Mouse (Mus musculus) stomach, embryonic 15.5 days (tissue): ENCODE measurements at regions not wholly inside any gene's neighbourhood (a gene's known extent, or its start where the extent isn't known, plus 50 kb on each side); places are given as distances from the start of the nearest gene placed in this dataset.

Experiments
- ATAC-seq: fragments of 200-750 bp; cut with Nextera tagmentation; 2 replicates; pipeline ENCODE4 v1.8.0; 2017; ENCODE audit warnings: low read depth, moderate number of reproducible peaks, moderate TSS enrichment; ENCODE audit not compliant: insufficient read depth, low FRiP score
- H3K27ac ChIP-seq: fragments of 300-500 bp; sonication (generic); 2 replicates; pipeline ENCODE4 v1.5.1; 2015; ENCODE audit warnings: mild to moderate bottlenecking, inconsistent platforms
- H3K27me3 ChIP-seq: fragments of 300-500 bp; sonication (generic); replicated peaks from 2 replicates; pipeline ENCODE4 v1.6.1; 2015; ENCODE audit warnings: inconsistent platforms
- H3K36me3 ChIP-seq: fragments of 300-500 bp; sonication (generic); 2 replicates; pipeline ENCODE4 v1.6.1; 2015; ENCODE audit warnings: inconsistent platforms
- H3K4me1 ChIP-seq: fragments of 300-500 bp; sonication (generic); 2 replicates; pipeline ENCODE4 v1.6.1; 2015; ENCODE audit warnings: inconsistent platforms
- H3K4me2 ChIP-seq: fragments of 300-500 bp; sonication (generic); 2 replicates; pipeline ENCODE4 v1.6.1; 2015; ENCODE audit warnings: mild to moderate bottlenecking, inconsistent platforms
- H3K4me3 ChIP-seq: fragments of 300-500 bp; sonication (generic); replicated peaks from 2 replicates; pipeline ENCODE4 v1.5.1; 2015; ENCODE audit warnings: inconsistent platforms
- H3K9ac ChIP-seq: fragments of 300-500 bp; sonication (generic); 2 replicates; pipeline ENCODE4 v1.6.1; 2015; ENCODE audit warnings: inconsistent platforms
- H3K9me3 ChIP-seq: fragments of 300-500 bp; sonication (generic); 2 replicates; pipeline ENCODE4 v1.6.1; 2016; ENCODE audit warnings: inconsistent platforms
- WGBS: fragments of 180-500 bp; shearing (Covaris S2); methylation state at CpG from one replicate; pipeline ENCODE4 v1.1.7; 2015; 5-methylcytosine and 5-hydroxymethylcytosine counted together

DNA sequence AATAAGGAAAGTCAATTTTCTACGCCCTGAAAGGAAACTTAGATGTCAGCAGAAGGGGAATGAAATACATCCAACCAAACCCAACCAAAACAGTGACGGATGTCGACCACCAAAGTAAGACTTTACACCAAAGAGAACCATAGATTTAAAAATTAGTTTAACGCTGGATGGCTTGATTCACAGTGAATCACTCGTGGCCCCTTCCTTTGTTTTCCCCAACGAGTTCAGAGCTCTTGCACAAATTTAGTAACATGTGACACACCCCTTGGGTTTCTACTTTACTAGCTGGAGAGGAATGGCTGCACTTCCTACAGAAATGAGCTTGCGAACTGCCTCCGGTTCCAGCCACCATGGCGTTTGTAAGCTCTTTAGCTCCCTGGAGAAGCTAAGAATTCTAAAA, 74.2 kb downstream of the Tmem30b start:
- Histone ChIP-seq H3K27ac (no peak overlapping the region), H3K9me3 (no peaks in the 10 kb centered on the region), H3K4me3 (no peak overlapping the region), H3K4me2 (no peak overlapping the region), H3K4me1 (0 out of 2 replicates have a peak, but pooled peaks cover 4% of the 10 kb centered on the region), H3K9ac (no peak overlapping the region), H3K27me3 (0 out of 2 replicates have a peak, but pooled peaks cover 3% of the 10 kb centered on the region), H3K36me3 (no peaks in the 10 kb centered on the region)
- 74% methylated on average over 9 of the region's 9 CpGs for WGBS
- ATAC-seq: no peak

DNA sequence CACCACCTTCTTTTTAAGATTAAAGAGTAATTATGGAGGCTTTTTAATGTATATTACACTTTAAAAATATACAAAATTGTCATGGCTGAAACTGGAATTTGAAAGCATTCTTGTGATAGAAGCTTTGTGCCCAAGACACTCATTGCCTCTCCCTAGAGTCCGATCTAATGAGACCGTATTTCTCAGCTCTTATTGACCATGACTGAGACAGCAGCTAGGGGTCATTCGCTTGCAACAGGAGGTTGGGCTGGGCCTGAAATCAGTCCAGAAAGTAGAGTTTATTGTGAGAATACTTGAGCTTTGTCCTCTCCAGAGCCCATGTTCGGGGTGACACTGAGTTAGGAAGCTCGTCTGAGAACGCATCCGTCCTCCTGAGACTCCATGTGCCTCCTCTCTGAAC, 79.7 kb downstream of the Tmem30b start:
- no peak overlapping the region for H3K9ac ChIP-seq
- H3K4me2 ChIP-seq: no peak overlapping the region
- WGBS: 86% methylated on average over 7 of the region's 7 CpGs
- 0 out of 2 replicates have a peak, but pooled peaks cover 6% of the 10 kb centered on the region for H3K4me1 ChIP-seq
- no peaks in the 10 kb centered on the region for H3K36me3 ChIP-seq
- H3K27ac ChIP-seq: no peak overlapping the region
- H3K27me3 ChIP-seq: no peaks in the 10 kb centered on the region
- H3K9me3 ChIP-seq: no peaks in the 10 kb centered on the region
- no peak overlapping the region for H3K4me3 ChIP-seq
- no peak for ATAC-seq

DNA sequence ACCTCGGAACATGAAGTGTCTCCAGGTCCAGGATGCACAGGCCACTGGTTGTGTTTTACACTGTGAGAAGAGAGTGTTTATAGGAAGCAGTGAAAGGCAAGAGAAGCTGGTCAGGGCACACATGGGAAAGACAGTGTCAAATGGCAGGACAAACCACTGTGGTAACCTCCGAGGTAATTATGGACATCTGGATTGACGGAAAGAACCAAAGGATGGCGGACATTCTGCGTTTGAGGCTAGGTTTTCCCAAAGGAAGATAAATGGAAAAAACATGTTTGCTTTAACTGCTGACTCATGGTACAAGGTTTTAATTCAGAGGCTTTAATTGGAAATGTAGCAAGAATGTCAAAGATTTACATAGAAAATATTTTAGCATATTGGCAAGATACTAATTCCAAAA, 80.2 kb downstream of the Tmem30b start:
- Histone ChIP-seq H3K27me3 (no peaks in the 10 kb centered on the region), H3K4me2 (no peak overlapping the region), H3K27ac (no peak overlapping the region), H3K9me3 (no peaks in the 10 kb centered on the region), H3K4me3 (no peak overlapping the region), H3K4me1 (0 out of 2 replicates have a peak, but pooled peaks cover 6% of the 10 kb centered on the region), H3K9ac (no peak overlapping the region), H3K36me3 (no peaks in the 10 kb centered on the region)
- WGBS: 77% methylated on average over 5 of the region's 5 CpGs
- ATAC-seq: no peak

DNA sequence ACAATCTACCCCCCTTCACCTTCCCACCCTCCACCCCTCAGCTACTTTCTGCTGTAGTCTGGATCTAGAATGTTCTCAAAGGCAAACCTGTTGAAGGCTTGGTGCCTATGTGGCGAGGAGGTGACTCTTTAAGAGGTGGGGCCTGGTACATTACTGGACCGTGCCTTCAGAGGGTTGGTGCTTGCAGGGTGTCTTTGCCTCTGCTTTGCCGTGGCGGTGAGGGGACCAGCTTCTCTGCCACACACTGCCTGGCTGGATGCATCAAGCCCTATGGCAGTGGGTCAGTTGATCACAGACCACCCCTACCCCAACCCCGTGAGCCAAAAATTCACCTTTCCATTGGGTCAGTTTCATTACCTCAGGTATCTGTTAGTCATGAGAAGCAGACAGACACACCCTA, 81.9 kb downstream of the Tmem30b start:
- no peak overlapping the region for H3K9ac ChIP-seq
- H3K9me3 ChIP-seq: no peaks in the 10 kb centered on the region
- no peak overlapping the region for H3K27ac ChIP-seq
- no peaks in the 10 kb centered on the region for H3K27me3 ChIP-seq
- H3K4me2 ChIP-seq: no peak overlapping the region
- H3K4me3 ChIP-seq: no peak overlapping the region
- H3K4me1 ChIP-seq: peaks cover 9% of the 10 kb centered on the region; the same call in 1 of the 2 replicates
- H3K36me3 ChIP-seq: no peaks in the 10 kb centered on the region
- no peak for ATAC-seq
- WGBS: 86% methylated on average over 5 of the region's 5 CpGs

DNA sequence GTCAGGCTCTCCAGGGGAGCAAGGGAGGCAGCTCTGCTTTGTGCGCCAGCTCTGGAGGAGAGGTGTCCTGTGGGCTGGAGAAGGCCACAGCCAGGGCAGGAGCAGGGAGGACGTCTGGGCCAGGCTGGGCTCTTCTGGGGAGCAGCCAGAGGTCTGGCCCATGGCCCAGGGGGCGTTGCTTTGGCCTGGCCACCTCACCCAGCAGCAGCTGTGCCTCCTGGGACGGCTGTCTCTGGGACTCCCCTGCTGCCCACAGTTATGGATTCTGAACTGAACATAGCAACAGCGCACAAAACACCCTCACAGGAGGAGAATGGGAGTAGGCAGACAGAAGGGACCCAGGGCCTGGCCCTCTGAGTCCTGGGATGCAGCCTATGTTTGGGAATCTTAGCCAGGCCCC, 84.1 kb downstream of the Tmem30b start:
- no peak overlapping the region for H3K9ac ChIP-seq
- H3K4me3 ChIP-seq: no peak overlapping the region
- no peaks in the 10 kb centered on the region for H3K27me3 ChIP-seq
- no peaks in the 10 kb centered on the region for H3K36me3 ChIP-seq
- ATAC-seq: peak; percentile 43; the same call in 1 of the 2 replicates
- no peak overlapping the region for H3K4me2 ChIP-seq
- H3K27ac ChIP-seq: no peak overlapping the region
- H3K4me1 ChIP-seq: peaks cover 9% of the 10 kb centered on the region; the same call in 1 of the 2 replicates
- WGBS: 52% methylated on average over 5 of the region's 5 CpGs
- no peaks in the 10 kb centered on the region for H3K9me3 ChIP-seq

DNA sequence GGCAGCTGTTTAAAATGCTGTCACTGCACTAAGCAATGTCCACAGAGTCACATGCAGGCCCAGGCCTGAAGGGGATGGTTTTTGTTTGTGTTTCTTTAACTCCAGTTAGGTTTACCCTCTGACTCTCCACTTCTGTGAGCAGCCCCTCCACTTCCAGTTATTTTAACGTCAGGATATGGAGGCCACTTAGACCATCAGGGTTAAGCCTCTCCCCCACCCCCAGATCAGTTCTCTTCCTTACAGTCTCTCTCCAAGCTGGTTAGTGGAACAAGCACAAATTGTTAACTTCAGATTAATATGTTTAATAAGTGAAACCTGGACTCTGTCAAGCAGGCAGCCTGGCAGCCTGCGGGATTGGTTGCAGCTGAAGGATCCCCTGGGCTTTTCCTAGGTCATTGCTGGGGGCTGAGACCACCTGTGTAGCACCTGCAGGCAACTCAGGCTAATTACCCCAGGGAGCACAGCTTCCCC, 85.9 kb downstream of the Tmem30b start:
- Histone ChIP-seq H3K4me2 (no peak overlapping the region), H3K9ac (no peak overlapping the region), H3K4me1 (peaks cover 9% of the 10 kb centered on the region; the same call in 1 of the 2 replicates), H3K9me3 (no peaks in the 10 kb centered on the region), H3K27me3 (no peaks in the 10 kb centered on the region), H3K4me3 (no peak overlapping the region), H3K27ac (no peak overlapping the region), H3K36me3 (no peaks in the 10 kb centered on the region)
- ATAC-seq: no peak
- WGBS: 14% methylated on average over 2 of the region's 2 CpGs

DNA sequence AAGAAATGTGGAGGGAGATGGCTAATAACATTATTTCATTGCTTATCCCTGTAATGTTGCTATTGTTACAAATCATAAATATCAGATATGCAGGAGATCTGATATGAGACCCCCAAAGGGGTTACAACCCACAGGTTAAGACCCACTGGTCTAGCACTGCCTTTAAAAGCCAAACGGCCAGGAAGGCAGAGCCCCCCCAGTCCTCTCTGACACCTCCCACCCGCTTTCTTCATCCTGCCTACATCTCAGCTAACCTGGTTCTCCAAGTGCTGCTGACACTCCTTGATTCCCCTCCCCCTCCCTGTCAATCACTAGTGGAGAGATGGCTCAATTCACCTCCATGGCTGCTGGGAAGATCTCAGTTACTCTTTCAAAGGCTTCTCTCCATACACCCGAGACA, 94.9 kb downstream of the Tmem30b start:
- Histone ChIP-seq H3K27ac (no peak overlapping the region), H3K4me2 (no peak overlapping the region), H3K4me3 (no peak overlapping the region), H3K27me3 (no peaks in the 10 kb centered on the region), H3K4me1 (peaks cover 8% of the 10 kb centered on the region), H3K36me3 (no peaks in the 10 kb centered on the region), H3K9me3 (no peaks in the 10 kb centered on the region), H3K9ac (no peak overlapping the region)
- ATAC-seq: no peak
- WGBS: 63% methylated on average over 3 of the region's 3 CpGs

DNA sequence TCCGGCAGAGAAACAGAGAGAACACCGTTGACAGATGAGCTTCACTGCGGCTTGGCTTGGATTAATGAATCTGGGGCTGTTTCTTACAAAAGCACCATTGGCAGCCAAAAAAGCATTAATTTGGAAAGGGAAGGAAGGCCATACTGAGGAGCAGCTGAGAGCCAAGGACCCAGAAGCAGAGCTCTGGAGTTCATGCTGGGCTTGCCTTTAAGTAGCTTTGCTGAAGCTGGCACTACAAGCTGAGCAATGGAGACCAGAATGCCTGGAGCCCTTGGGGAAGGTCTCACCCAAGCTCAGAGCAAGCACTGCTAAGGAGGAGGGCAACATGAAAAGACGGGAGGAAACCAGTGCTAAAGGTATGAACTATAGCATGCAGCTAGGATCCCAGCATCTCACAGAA, 95.7 kb downstream of the Tmem30b start:
- Histone ChIP-seq H3K27ac (no peak overlapping the region), H3K4me3 (no peak overlapping the region), H3K9me3 (no peaks in the 10 kb centered on the region), H3K4me1 (peaks cover 8% of the 10 kb centered on the region), H3K9ac (no peak overlapping the region), H3K36me3 (no peaks in the 10 kb centered on the region), H3K27me3 (no peaks in the 10 kb centered on the region), H3K4me2 (no peak overlapping the region)
- no peak for ATAC-seq
- 72% methylated on average over 4 of the region's 4 CpGs for whole genome bisulfite sequencing

DNA sequence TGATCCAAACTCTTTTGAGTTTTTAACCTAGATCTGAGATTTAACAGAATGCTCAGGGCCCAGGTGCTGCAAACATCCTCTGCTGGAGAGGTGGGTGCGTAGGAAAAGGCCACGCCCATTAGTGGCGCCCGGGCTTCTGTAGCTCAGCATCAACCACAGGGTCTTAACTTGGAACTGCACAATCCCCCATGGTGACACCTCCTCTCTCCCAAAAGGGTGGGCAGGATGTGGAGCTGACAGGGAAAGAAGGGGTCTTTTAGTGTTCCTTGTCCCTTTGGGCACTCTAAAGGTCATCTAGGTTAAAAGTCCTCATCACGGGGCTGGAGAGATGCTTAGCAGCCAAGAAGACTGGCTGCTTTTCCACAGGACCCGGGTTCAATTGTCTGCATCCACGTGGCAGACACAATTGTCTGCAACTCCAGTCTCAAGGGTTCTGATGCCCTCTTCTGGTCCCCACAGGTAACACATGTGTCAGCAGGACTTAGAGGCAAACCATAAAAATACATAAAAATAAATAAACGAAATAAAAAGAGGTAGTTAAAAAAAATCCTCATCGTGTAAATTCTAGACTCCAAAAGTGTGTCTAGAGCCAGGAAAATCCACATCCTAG, 96.2 kb downstream of the Tmem30b start:
- H3K4me2 ChIP-seq: no peak overlapping the region
- H3K4me1 ChIP-seq: peaks cover 8% of the 10 kb centered on the region
- no peak overlapping the region for H3K9ac ChIP-seq
- no peaks in the 10 kb centered on the region for H3K9me3 ChIP-seq
- no peaks in the 10 kb centered on the region for H3K27me3 ChIP-seq
- H3K4me3 ChIP-seq: no peak overlapping the region
- 59% methylated on average over 9 of the region's 9 CpGs for WGBS
- no peak overlapping the region for H3K27ac ChIP-seq
- ATAC-seq: no peak
- H3K36me3 ChIP-seq: no peaks in the 10 kb centered on the region

DNA sequence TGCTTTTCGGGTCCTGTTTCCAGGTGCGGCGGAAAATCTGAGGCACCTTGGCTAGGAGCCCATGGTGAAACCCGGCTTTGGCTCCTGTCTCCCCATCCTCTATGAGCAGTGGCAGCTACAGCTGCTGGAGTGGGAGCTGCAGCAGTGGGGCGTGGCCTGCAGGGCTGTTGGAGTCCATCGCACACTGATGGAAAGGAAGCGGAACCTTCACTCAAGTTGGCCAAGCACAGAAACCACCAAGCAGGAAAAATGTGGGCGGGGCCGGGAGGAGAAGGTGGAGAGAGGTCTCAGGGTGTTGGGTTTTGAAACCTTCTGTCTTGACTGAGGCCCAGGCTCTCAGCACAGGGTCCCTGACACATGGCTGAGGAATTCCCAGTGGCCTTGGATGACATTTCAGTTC, 97.1 kb downstream of the Tmem30b start:
- 0 out of 2 replicates have a peak, but pooled peaks have one; percentile 35 for ATAC-seq
- no peaks in the 10 kb centered on the region for H3K36me3 ChIP-seq
- peak overlapping the region; percentile 3; the same call in 1 of the 2 replicates for H3K4me3 ChIP-seq
- H3K4me1 ChIP-seq: peaks cover 8% of the 10 kb centered on the region
- 35% methylated on average over 9 of the region's 9 CpGs for WGBS
- H3K9me3 ChIP-seq: no peaks in the 10 kb centered on the region
- peak overlapping the region; percentile 53 for H3K4me2 ChIP-seq
- no peaks in the 10 kb centered on the region for H3K27me3 ChIP-seq
- peak overlapping the region; percentile 7; the same call in 1 of the 2 replicates for H3K27ac ChIP-seq
- no peak overlapping the region for H3K9ac ChIP-seq

DNA sequence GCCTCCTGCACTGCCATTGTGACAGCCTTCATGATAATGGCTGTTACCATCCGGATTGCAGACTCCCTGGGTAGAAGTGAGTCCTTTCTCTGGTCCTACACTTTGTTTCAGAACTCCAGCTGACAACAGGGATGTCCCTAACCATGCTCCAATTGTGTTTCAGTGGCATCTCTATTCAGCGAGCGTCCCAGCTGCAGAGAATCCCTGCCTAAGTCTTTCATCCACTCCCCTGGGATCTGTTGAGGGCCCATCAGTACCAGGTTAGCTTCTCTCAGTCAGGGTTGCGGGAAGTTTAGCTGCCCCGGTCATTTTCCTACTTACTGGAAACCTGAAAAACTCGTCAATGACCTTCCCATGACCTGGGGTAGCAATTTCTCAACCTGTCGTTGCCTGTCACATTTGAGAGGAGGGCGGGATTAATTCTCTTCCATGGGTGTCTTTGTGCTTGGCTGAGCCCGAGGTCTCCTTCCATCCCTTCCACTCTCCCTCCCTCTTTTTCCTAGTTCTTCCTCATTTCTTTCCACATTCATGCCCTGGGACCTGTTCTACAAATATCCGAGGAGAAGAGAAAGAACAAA, 97.7 kb downstream of the Tmem30b start:
- Histone ChIP-seq H3K4me3 (peak overlapping the region; percentile 3; the same call in 1 of the 2 replicates), H3K4me2 (peak overlapping the region; percentile 53), H3K9me3 (no peaks in the 10 kb centered on the region), H3K27ac (no peak overlapping the region; the same call in 1 of the 2 replicates), H3K27me3 (no peaks in the 10 kb centered on the region), H3K36me3 (no peaks in the 10 kb centered on the region), H3K9ac (no peak overlapping the region), H3K4me1 (peaks cover 8% of the 10 kb centered on the region)
- no peak for ATAC-seq
- WGBS: 28% methylated on average over 10 of the region's 10 CpGs

DNA sequence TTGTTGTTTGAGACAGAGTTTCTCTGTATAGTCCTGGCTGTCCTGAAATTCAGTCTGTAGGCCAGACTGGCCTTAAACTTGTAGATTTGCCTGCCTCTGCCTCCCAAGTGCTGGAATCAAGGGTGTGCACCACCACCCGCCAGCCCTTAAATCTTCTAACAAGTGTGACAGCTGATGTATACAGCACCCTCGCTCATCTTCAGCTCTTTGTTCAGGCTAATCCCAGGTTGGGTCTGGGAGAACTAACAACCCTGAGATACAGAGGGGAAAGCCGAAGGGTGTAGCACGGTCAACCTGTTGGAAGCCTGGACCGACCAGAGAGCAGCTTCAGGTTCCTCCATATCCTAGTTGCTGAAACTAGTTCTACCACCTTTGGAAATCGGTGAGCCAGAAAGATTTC, 99.0 kb downstream of the Tmem30b start:
- 86% methylated on average over 6 of the region's 6 CpGs for WGBS
- Histone ChIP-seq H3K27me3 (no peaks in the 10 kb centered on the region), H3K4me2 (no peak overlapping the region), H3K27ac (no peak overlapping the region), H3K9me3 (no peaks in the 10 kb centered on the region), H3K36me3 (no peaks in the 10 kb centered on the region), H3K4me3 (no peak overlapping the region), H3K9ac (no peak overlapping the region), H3K4me1 (peaks cover 8% of the 10 kb centered on the region)
- no peak for ATAC-seq
